Mouse (Mus musculus): ENCODE results near the gene Ptpre.

The Ptpre gene

GRCm38 (mm10) chr7:135723672-135724341 is 186.5 kb downstream of the Ptpre start:
- DNase-seq (ENCODE audit: low read depth, low spot score), result no peak

GRCm38 (mm10) chr7:135726707-135727106 is 189.4 kb downstream of the Ptpre start:
- DNase-seq (ENCODE audit: low read depth, low spot score), result no peak

GRCm38 (mm10) chr7:135728038-135728437 is 190.8 kb downstream of the Ptpre start:
- DNase-seq (ENCODE audit: low read depth, low spot score), result no peak

- no peak for DNase-seq (ENCODE audit: low read depth, low spot score)
These were observed 197.1 kb downstream of the Ptpre start for GRCm38 (mm10) chr7:135734379-135734778.

- DNase-seq (ENCODE audit: low read depth, low spot score), result no peak
These were observed 197.8 kb downstream of the Ptpre start for GRCm38 (mm10) chr7:135734911-135735646.

Measured in brain, embryonic 18.5 days (tissue).